Mouse (Mus musculus): ENCODE measurements at regions not wholly inside any gene's neighbourhood (a gene's known extent, or its start where the extent isn't known, plus 50 kb on each side); places are given as distances from the start of the nearest gene placed in this dataset.
"Not testable (repeated sequence)": the region's sequence is repeated elsewhere in the genome, so short reads cannot be mapped to it uniquely, and the experiment has no call there.

DNA sequence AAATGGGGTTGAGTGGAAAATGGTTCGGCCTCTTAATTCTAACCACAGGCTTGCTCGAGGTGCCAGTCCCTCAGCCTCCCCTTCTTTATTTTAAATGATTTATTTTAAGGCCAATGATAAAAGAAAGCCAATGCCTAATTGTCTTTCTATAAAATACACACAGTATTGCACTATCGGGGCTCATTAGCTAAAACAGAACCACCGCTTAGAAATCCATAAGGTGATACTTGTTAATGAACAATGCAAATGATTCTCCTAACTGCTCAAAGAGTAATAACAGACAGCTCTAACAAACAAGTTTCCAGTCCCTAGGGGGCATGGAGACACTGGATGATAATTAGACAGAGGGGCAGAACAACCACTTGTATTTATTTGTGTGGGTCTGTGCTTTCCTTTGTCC lies 58.8 kb downstream of the Emx2 start:
- H3K9me3 ChIP-seq (ENCODE audit: control insufficient read depth), result no peaks in the 10 kb centered on the region
- TF ChIP-seq CTCF (IDR thresholded peaks at IDR 0.05; ENCODE audit: low read depth), result no peak
- H3K9ac ChIP-seq (ENCODE audit: low read depth, low read length), result no peak overlapping the region
- H3K4me3 ChIP-seq (ENCODE audit: low read depth, low read length), result no peak overlapping the region
- H3K27ac ChIP-seq (ENCODE audit: low read depth, low read length), result no peak overlapping the region
- H3K4me1 ChIP-seq (replicated peaks; ENCODE audit: control insufficient read depth, insufficient read depth, low read length), result no peaks in the 10 kb centered on the region
- 82% methylated on average over 4 of the region's 4 CpGs for WGBS
- H3K36me3 ChIP-seq (ENCODE audit: control insufficient read depth, insufficient read depth), result no peaks in the 10 kb centered on the region
- no peaks in the 10 kb centered on the region for H3K27me3 ChIP-seq (replicated peaks; ENCODE audit: control insufficient read depth, insufficient read depth, low read length)
- ATAC-seq, result no peak
- no peak overlapping the region for H3K4me2 ChIP-seq (replicated peaks; ENCODE audit: low read depth)

DNA sequence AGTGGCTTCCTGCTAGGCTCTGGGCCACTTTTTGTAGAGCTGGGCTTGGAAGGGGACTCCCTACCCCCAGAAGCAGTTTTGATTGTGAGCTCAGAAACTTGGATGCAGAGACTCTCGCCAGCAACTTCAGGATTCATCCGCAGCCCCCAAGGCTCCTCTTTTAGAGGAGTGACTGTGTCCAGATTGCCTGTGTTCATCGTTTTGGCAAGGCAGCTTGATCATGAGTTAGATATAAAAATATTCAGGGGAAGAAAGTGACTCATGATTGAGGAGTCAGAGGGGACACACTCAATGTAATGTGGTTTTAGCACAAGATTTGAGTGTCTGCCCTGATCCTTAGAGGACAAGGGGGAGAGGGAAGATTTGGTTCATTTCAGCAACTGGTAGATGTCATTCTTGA lies 61.0 kb downstream of the Emx2 start:
- 73% methylated on average over 3 of the region's 3 CpGs for WGBS
- H3K4me2 ChIP-seq (replicated peaks; ENCODE audit: low read depth), result no peak overlapping the region
- no peak for TF ChIP-seq CTCF (IDR thresholded peaks at IDR 0.05; ENCODE audit: low read depth)
- no peak overlapping the region for H3K4me3 ChIP-seq (ENCODE audit: low read depth, low read length)
- H3K27me3 ChIP-seq (replicated peaks; ENCODE audit: control insufficient read depth, insufficient read depth, low read length), result no peaks in the 10 kb centered on the region
- H3K4me1 ChIP-seq (replicated peaks; ENCODE audit: control insufficient read depth, insufficient read depth, low read length), result no peaks in the 10 kb centered on the region
- no peak for ATAC-seq
- H3K27ac ChIP-seq (ENCODE audit: low read depth, low read length), result no peak overlapping the region
- no peaks in the 10 kb centered on the region for H3K36me3 ChIP-seq (ENCODE audit: control insufficient read depth, insufficient read depth)
- no peak overlapping the region for H3K9ac ChIP-seq (ENCODE audit: low read depth, low read length)
- H3K9me3 ChIP-seq (ENCODE audit: control insufficient read depth), result no peaks in the 10 kb centered on the region

DNA sequence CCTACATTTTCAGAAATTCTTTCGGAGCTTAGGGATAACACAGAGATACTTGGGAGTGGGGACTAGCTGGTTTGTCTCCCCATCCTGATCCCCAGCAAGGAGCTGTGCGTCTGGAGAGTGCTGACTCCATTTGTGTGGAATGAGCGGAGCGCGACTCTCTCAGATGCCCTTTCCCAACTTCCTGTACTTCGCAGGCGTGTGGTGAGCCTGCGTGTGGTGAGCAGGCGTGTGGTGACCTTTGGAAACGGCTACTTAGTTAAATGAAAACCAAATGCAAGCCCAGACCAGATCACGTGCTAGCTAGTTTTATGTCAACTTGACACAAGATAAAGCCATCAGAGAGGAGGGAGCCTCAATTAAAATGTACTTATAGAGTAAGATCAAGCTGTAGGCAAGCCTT lies 64.0 kb downstream of the Emx2 start:
- no peaks in the 10 kb centered on the region for H3K4me1 ChIP-seq (replicated peaks; ENCODE audit: control insufficient read depth, insufficient read depth, low read length)
- ATAC-seq, result no peak

DNA sequence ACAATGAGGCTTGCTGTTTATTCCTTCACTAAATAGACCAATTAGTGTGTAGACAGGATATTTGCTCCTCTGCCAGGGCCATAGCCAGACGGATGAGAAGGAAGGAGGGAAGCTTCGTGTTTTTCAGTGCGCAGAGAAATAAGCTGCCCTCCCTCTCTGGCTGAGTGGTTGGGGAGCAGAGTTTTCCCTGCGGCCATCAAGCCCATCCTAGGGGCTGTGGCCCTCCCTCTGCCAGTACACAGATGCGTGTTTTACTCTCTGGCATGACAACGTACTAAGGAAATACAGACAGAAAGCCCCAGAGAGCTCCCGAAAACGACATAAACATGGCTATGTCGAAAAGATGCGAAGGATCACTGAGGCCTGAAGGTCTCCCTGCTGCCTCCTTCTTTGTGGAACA lies 65.2 kb downstream of the Emx2 start:
- Histone ChIP-seq H3K9me3 (ENCODE audit: control insufficient read depth) (no peaks in the 10 kb centered on the region), H3K4me2 (replicated peaks; ENCODE audit: low read depth) (no peak overlapping the region), H3K4me1 (replicated peaks; ENCODE audit: control insufficient read depth, insufficient read depth, low read length) (no peaks in the 10 kb centered on the region), H3K27me3 (replicated peaks; ENCODE audit: control insufficient read depth, insufficient read depth, low read length) (no peaks in the 10 kb centered on the region), H3K36me3 (ENCODE audit: control insufficient read depth, insufficient read depth) (no peaks in the 10 kb centered on the region), H3K9ac (ENCODE audit: low read depth, low read length) (no peak overlapping the region), H3K4me3 (ENCODE audit: low read depth, low read length) (no peak overlapping the region), H3K27ac (ENCODE audit: low read depth, low read length) (no peak overlapping the region)
- WGBS, result 69% methylated on average over 10 of the region's 10 CpGs
- ATAC-seq, result no peak
- TF ChIP-seq CTCF (IDR thresholded peaks at IDR 0.05; ENCODE audit: low read depth), result no peak

More for the DNA sequence above, 64.0 kb downstream of the Emx2 start:
- H3K9ac ChIP-seq (ENCODE audit: low read depth, low read length), result no peak overlapping the region
- no peak for TF ChIP-seq CTCF (IDR thresholded peaks at IDR 0.05; ENCODE audit: low read depth)
- no peak overlapping the region for H3K27ac ChIP-seq (ENCODE audit: low read depth, low read length)
- no peaks in the 10 kb centered on the region for H3K27me3 ChIP-seq (replicated peaks; ENCODE audit: control insufficient read depth, insufficient read depth, low read length)
- H3K4me2 ChIP-seq (replicated peaks; ENCODE audit: low read depth), result no peak overlapping the region
- 65% methylated on average over 11 of the region's 11 CpGs for WGBS
- no peaks in the 10 kb centered on the region for H3K9me3 ChIP-seq (ENCODE audit: control insufficient read depth)
- H3K36me3 ChIP-seq (ENCODE audit: control insufficient read depth, insufficient read depth), result no peaks in the 10 kb centered on the region
- H3K4me3 ChIP-seq (ENCODE audit: low read depth, low read length), result no peak overlapping the region

DNA sequence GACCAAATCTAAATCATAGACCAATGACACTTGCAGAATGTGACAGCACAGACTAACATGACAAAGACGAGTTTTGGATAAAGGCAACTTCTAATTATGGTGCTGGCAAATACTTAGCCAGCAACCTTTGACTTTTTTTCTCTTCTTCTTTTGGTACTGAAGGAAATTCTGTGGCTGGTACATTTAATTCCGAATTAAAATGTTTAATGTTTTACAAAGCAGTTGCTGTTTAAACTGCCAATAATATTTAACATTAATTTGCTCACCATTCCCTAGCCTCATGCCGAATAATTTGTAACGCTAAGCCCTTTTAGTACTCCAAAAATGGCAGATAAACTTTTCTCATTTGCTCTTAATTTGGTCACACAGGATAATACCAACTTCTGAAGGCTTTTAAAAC lies 105.9 kb downstream of the Emx2 start:
- no peaks in the 10 kb centered on the region for H3K36me3 ChIP-seq (ENCODE audit: control insufficient read depth, insufficient read depth)
- no peaks in the 10 kb centered on the region for H3K4me1 ChIP-seq (replicated peaks; ENCODE audit: control insufficient read depth, insufficient read depth, low read length)
- no peak overlapping the region for H3K4me3 ChIP-seq (ENCODE audit: low read depth, low read length)
- no peak overlapping the region for H3K27ac ChIP-seq (ENCODE audit: low read depth, low read length)
- H3K9me3 ChIP-seq (ENCODE audit: control insufficient read depth), result no peaks in the 10 kb centered on the region
- ATAC-seq, result no peak
- no peak overlapping the region for H3K9ac ChIP-seq (ENCODE audit: low read depth, low read length)
- no peak for TF ChIP-seq CTCF (IDR thresholded peaks at IDR 0.05; ENCODE audit: low read depth)
- WGBS, result 78% methylated on average over 4 of the region's 4 CpGs
- H3K27me3 ChIP-seq (replicated peaks; ENCODE audit: control insufficient read depth, insufficient read depth, low read length), result no peaks in the 10 kb centered on the region
- no peak overlapping the region for H3K4me2 ChIP-seq (replicated peaks; ENCODE audit: low read depth)

DNA sequence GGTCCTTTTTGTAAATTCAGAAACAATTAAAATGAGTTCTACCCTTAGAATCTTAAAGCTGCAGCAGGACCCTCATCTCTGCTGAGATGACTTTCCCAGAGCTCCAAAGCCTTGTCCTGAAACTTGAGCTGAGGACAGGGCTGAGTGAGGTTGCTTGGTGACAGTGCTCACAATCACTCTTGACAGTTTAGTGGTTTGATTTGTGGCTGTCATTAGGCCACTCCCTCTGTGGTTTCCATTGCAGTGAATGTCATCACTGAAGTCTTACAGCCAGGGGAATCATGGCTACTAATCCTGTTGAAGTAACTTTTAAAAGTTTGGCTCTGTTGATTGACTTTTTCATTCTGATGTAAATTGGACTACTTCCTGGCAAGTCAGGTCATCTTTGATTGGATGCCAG lies 110.7 kb downstream of the Emx2 start:
- Histone ChIP-seq H3K27ac (ENCODE audit: low read depth, low read length) (no peak overlapping the region), H3K4me3 (ENCODE audit: low read depth, low read length) (no peak overlapping the region), H3K27me3 (replicated peaks; ENCODE audit: control insufficient read depth, insufficient read depth, low read length) (no peaks in the 10 kb centered on the region), H3K9me3 (ENCODE audit: control insufficient read depth) (no peaks in the 10 kb centered on the region), H3K36me3 (ENCODE audit: control insufficient read depth, insufficient read depth) (no peaks in the 10 kb centered on the region), H3K4me2 (replicated peaks; ENCODE audit: low read depth) (no peak overlapping the region), H3K4me1 (replicated peaks; ENCODE audit: control insufficient read depth, insufficient read depth, low read length) (no peaks in the 10 kb centered on the region), H3K9ac (ENCODE audit: low read depth, low read length) (no peak overlapping the region)
- TF ChIP-seq CTCF (IDR thresholded peaks at IDR 0.05; ENCODE audit: low read depth), result no peak
- no peak for ATAC-seq

DNA sequence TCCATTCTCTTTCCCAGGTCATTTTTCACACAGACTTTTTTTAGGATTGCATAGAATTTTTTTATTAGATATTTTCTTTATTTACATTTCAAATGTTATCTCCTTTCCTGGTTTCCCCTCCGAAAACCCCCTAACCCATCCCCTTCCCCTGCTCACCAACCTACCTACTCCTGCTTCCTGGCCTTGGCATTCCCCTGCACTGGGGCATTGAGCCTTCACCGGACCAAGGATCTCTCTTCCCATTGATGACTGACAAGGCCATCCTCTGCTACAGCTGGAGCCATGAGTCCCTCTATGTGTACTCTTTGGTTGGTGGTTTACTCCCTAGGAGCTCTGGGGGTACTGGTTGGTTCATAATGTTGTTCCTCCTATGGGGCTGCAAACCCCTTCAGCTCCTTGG lies 111.4 kb downstream of the Emx2 start:
- WGBS, result 88% methylated on average over 2 of the region's 2 CpGs
- ATAC-seq; H3K4me2 ChIP-seq (replicated peaks; ENCODE audit: low read depth); H3K27ac ChIP-seq (ENCODE audit: low read depth, low read length); H3K4me1 ChIP-seq (replicated peaks; ENCODE audit: control insufficient read depth, insufficient read depth, low read length); H3K27me3 ChIP-seq (replicated peaks; ENCODE audit: control insufficient read depth, insufficient read depth, low read length); H3K4me3 ChIP-seq (ENCODE audit: low read depth, low read length); H3K9me3 ChIP-seq (ENCODE audit: control insufficient read depth); H3K9ac ChIP-seq (ENCODE audit: low read depth, low read length); H3K36me3 ChIP-seq (ENCODE audit: control insufficient read depth, insufficient read depth): not testable (repeated sequence)
